Mouse (Mus musculus) embryo, embryonic 9.5 days (tissue): ENCODE results near the gene Stk38.
A peak's percentile ranks its signal among the peaks of the same experiment; 100 is the strongest.
"Not testable (repeated sequence)": the region's sequence is repeated elsewhere in the genome, so short reads cannot be mapped to it uniquely, and the experiment has no call there.

Experiments used
- DNase-seq: peaks from one replicate; pipeline ENCODE4 v3.0.0-alpha.2; 2017; ENCODE audit errors: extremely low spot score

The Stk38 gene

DNA sequence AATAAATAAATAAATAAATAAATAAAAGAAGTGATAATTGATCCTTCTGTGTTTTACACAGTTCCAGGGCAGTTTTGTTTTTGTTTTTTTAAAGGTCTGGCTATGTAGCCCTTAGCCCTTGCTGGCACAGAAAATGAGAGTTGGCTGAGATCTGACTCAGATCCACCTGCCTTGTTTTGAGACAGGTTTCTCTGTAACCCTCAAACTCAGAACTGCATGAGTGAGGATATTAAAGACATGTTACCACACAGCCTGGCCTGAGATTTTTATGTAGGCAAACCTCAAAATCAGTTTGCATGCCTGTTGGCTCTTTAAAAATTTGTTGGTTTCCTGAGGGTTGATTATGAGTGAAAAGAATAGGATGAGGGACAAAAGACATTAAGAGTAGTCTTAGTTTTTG is 27.7 kb upstream of the Stk38 start:
- DNase-seq = no peak

DNA sequence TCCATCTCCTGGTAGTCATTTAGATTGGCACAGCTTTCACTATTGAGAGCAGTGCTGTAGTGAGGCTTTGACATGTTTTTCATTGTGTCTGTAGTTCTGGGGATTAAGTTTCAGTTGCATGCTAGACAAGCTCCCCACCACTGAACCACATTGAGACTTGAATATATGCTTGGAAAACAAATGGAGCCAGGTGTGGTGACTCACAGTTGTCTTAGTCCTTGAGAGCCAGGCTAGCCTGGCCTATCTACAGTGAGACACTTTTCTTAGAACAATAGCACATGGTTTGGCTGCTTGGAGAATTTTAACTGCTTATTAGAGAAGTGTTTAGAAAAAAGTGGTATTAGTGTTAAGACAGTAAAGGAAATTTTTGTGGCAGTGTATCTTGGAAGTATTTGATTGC is 26.5 kb upstream of the Stk38 start:
- no peak for DNase-seq

GRCm38 (mm10) chr17:29033569-29034061 is 25.8 kb upstream of the Stk38 start:
- no peak for DNase-seq

DNA sequence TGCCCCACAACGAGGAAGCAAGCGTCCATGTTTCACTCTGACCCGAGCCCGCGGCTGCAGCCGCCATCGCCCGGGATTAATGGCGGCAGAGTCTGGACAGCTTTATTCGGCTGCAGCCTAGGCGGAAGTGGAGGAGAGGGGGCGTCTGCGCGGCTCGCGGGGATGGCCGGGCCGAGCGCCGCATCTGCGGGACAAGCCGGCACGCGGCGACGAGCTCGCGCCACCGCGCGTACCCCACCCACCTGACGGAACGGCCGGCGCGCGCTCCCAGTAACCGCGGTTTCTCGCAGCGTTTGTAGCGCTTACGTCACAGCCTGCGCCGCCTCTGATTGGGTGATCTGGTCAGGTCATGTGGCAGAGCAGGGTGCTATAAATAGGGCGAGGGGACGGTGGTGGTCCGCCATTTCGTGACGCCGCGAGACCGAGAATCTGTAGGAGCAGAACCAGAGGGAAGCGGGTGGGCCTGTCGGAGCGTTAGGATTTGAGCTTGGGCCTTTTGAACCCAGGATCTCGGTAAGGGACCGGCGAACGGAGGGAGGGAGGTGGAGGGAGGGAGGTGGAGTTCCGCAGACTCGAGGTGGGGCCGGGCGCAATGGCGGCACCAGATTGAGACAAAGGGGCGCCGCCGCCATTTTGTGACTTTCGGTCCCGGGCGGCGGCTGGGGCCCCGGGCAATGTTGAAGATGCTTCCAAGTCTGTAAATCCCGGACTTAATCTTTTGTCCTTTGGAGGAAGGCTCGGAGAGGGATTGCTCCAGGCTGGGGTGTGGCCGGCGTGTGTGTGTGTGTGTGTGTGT is 24.7 kb upstream of the Stk38 start, which contains the start of gene Srsf3:
TSS of gene Srsf3 (plus strand) at position 355 of the 796 bp plus-strand sequence.
- peak; percentile 99 for DNase-seq

DNA sequence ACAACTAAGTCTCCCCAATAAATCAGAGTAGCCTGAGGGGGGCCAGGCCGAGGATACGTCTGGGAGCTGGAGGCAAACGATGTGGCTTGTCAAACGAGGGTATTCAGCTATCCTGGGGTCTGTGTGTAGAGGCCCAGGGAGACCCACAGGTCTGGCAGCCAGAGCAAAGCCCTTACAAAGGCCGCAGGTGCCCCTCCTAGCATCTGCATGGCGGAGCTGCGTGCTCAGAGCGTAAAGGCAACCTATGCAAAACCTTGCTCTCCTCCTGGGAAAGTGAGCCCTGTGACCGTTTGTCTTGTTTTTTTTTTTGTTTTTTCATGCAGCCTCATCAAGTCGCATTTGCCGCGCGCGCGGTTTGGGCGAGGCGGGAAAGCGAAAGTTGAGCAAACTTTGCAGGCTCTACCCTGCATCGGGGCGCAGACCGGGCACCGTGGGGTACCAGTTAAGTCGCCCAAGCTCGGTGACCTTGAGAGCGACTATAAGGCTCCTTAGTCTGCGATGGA is 24.0 kb upstream of the Stk38 start:
- DNase-seq = peak; percentile 74

DNA sequence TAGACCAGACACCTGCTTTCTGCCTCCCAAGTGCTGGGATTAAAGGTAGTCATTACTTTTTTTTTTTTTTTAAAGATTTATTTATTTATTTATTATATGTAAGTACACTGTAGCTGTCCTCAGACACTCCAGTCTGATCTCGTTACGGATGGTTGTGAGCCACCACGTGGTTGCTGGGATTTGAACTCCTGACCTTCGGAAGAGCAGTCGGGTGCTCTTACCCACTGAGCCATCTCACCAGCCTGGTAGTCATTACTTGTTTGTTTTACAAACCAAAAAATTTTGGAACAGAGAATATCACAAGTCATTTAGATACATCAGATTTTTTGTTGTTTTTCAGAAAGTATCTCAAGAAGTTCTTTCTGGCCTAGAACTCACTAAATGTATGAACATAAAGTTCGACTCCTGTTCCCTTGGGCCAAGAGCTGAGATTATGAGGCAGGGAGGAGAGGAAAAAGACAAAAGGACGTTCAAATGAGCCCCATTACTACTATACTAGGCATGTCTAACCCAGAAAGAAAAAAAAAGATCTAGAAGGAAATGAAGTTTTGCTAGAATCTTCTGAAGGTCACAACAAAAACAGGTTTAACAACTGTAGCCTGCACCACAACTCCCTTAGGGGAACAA is 23.4 kb upstream of the Stk38 start:
- not testable (repeated sequence) for DNase-seq

DNA sequence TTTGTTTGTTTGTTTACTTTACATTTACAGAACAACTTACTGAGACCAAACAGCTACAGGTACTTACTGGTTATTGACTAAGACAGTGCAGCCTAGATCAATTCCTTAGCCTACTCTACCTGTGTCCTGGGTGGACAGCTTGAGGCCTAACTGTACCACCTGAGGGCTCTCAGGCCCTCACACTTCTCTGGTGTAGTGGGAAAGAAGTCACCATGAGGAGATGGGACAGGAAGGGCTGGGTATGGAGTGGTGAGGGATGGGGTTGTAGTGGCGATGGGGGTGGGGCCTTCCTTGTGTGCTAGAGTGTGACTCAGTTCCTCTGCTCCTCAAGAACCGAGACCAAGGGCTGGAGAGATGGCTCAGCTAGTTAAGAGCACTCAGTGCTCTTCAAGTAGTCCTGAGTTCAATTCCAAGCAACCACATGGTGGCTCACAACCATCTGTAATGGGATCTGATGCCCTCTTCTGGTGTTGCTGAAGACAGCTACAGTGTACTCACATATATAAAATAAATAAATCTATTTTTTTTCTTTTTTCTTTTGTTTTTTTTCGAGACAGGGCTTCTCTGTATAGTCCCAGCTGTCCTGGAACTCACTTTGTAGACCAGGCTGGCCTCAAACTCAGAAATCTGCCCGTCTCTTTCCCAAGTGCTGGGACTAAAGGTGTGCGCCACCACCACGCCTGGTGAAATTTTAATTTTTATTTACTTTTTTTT is 22.7 kb upstream of the Stk38 start:
- DNase-seq = no peak

DNA sequence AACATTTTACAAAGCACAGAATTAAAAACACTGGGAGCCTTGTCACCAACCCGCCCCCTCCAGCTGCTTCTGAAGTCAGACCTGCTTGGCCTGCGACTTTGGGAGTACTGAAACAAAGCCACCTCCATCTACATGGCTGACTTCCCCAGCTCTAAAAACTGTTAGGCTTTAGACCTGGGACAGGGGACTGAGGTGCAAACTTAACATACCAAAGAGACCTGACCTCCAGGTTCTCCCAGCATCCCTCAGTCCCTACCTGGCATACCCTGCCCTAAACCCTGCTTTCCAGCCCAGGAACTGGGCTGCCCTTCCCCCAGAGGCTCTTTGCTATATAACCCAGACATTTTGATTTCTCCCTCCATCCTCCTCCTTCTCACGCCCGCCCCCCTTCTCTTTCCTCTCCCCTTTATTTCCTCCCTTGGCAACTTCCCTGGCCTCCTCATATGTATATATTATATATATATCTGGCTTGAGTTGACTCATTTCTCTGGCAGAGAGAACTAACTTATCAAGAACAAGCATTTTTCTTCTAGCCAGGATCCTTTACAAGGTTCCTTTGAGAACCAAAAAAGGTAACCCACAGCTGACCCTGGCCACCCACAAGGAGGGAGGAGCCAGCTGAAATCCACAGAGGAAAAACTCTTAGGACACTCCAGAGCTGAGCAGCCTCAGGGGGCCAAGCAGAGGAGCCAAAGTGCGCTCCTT is 19.0 kb upstream of the Stk38 start:
- no peak for DNase-seq

GRCm38 (mm10) chr17:29024896-29025565 is 17.2 kb upstream of the Stk38 start:
- DNase-seq = no peak

DNA sequence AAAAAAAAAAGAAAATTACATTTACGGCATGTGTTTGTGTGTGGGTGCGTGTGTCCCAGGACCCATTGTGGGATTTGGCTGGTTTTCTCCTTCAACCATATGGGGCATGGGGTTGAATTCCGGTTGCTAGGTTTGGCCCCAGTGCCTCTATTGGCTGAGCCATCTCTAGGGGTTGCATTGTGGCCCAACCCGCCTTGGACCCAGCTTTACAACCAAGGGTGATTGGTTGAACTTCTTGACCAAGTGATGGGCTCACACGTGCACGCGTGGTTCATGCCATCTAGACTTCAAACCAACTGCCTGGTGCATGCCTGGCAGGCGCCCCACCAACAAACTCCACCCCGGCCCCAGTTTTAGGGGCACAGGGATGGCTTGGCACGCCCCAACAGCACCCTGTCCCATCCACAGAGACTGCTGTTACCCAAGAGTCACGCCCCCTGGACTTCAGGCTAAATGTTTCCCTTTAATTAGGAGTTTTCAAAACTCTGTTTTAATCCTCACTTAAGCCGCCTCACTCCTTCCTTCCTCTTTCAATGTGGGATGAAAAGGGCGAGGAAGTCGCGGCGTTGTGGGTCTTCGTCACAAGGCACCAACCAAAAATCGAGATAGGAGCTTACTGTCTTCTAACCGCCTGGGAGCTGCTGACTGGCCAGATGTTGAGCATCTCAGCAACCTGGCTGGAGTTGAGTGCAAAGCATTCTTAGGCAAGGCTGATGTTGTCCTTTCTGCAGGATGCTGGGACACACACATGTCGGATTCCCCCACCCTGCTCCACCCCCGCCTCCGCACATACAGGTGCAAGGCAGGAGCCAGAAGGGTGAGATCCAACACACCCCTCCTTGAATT is 16.5 kb upstream of the Stk38 start:
- DNase-seq = no peak

- no peak for DNase-seq
These were observed 15.6 kb upstream of the Stk38 start for GRCm38 (mm10) chr17:29023346-29023745.

DNA sequence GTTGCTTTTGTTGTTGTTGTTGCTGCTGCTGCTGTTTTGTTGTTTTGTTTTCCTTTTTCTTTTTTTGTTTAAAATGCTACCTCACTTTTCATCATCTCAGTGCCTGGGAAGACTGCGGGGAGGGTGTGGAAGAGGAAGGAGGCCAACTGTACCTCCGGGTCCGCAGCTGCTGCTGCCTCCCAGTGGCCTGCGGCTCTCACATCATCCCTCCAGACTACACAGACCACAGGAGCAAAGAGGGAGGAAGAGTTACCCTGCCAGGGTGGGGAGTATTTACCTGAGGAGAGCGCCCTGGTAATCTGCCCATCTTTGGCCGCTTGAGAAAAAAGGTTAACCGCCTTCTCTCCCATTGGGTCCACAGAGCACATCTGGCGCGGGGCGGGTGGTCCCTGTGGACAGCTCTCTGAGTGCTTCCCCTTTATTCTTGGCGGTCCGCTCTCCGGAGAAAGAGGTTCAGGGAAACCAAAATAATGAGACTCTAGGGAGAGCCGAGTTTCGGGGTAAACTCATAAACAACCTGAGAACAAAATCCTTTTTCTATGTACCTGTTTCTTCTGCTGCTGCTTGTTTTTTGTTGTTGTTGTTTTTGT is 14.5 kb upstream of the Stk38 start:
- DNase-seq = no peak

DNA sequence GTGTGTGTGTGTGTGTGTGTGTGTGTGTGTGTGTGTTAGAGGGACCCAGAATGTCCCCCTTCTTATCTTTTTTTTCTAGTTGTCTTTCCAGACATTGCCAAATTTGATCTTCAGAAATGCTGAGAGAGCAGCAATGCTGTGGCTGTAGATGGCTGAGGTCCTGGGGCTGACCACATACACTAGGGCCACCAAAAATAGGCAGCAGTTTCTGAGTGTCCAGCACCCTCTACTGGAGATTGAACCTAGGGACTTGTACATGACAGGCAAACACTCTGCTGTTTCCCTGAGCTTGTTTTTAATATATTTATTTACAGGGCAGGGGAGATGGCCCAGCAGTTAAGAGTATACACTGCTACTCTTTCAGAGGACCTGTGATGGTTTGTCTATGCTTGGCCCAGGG is 12.6 kb upstream of the Stk38 start:
- DNase-seq = no peak

DNA sequence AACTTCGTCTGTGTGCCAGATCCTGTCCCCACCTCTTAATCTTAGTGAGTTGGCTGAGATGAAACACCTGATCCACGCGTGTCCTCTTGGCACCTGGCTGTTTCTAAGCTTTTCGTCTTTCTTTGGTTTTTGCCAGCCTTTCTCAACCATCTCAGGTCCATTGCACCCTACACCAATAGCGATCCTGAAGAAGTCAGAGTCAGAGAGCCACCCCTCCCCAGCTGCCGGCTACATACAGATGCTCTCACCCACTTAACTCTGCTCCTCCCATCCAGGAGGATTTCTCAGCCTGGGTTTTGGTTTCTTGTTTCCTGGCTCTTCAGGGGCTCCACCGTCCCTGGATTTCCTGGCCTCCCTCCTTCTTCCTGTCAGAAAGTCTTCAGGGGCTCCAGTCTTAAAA is 11.6 kb upstream of the Stk38 start:
- DNase-seq = no peak

DNA sequence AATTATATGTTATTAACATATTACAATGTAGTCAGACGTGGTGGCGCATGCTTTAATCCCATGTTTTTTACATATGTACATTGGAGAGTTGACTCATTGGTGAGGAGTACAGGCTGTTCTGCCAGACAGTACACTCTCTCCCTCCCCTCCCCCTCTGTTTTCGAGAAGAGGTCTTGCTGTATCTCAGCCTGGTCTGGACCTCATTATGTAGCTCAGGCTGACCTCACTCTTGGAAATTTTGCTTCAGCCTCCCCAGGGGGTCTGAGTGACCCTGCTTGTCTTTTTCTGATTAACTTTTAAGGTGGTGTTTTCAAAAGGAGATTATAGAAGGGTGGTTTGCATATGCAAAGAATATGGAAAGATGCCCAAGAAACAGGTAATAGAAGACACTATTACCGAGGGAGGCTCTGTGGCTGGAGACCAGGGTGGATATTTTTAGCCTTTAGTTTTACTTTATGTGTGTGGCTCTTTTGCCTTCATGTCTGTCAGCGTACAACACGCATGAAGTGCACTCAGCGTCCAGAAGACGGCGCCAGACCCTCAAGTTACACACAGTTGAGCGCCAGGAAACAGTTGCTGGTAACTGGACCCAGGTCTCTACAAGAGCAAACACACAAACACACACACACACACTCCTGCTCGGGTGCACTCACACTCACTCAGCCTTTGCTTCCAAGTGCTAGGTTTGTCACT is 10.6 kb upstream of the Stk38 start:
- peak; percentile 53 for DNase-seq

- no peak for DNase-seq
These were observed 8.9 kb upstream of the Stk38 start for GRCm38 (mm10) chr17:29016705-29017104.

DNA sequence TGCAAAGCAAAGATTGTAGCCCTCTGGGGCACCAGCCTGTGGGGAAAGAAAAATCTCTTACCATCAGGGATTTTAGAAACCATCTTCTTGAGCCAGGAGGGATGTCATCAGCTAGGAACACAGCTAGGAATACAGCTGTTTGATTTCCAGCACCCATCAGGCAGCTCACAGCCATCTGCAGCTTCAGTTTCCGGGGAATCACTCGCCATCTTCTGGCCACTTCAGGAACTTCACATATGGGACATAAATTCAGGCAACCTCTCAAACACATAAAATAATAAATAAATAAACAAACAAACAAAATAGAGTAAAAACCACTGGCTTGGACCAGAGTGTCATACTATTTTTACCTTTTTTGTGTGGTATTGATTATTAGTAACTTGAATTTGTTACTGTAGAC is 7.8 kb upstream of the Stk38 start:
- DNase-seq = no peak

DNA sequence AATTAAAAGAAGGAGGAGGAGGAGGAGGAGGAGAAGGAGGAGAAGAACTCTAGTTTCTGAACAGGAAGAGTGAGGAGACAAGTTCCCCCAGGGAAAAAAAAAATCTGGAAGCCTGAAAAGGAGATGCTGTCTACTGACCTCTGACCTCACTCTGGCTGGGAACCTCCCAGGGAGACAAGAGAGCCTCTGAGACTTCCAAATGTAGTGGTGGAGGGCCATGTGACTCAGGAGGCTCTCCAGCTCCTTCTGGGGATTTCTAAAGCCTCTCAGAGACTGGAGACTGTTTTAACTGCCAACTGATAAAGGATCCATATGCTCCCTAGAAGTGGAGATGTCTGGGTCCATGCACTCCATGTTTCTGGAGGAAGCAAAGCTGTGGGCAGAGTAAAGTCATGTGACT is 6.4 kb upstream of the Stk38 start:
- no peak for DNase-seq

GRCm38 (mm10) chr17:29009181-29009580 is 1.4 kb upstream of the Stk38 start:
- no peak for DNase-seq
